Mouse (Mus musculus) monocyte, adult 5-6 weeks (primary cell): ENCODE data around the gene Dock2. TPM values are rescaled to one million over a fixed set of nuclear protein-coding genes. Genes with fewer than 3 reads are reported as not detected.

Source experiments
- ATAC-seq: fragments of 153-309, 156-312 bp; replicated peaks from 2 replicates; pipeline ENCODE4 v1.8.0; 2017; ENCODE audit warnings: mild to moderate bottlenecking; ENCODE audit not compliant: low TSS enrichment, insufficient number of reproducible peaks, severe bottlenecking, poor library complexity, low FRiP score
- total RNA-seq: library from RNA; stranded (forward); fragments of 200-1000, 200-491, 200-594 nt; gene quantifications from 3 replicates; pipeline ENCODE4 v1.2.3, GENCODE M21; 2017

Gene Dock2
- total RNA-seq, 1 experiment from 2014 or later, result 432 TPM

GRCm38 (mm10) chr11:34771221-34771986, 12.3 kb downstream of the Dock2 start:
- peak; percentile 80 for ATAC-seq

GRCm38 (mm10) chr11:34770666-34771065, 13.0 kb downstream of the Dock2 start:
- ATAC-seq, result no peak

GRCm38 (mm10) chr11:34769946-34770345, 13.7 kb downstream of the Dock2 start:
- ATAC-seq, result no peak

GRCm38 (mm10) chr11:34769396-34769795, 14.3 kb downstream of the Dock2 start:
- no peak for ATAC-seq

- no peak for ATAC-seq
These were observed 19.8 kb downstream of the Dock2 start for GRCm38 (mm10) chr11:34763739-34764361.

GRCm38 (mm10) chr11:34762570-34763127, 21.0 kb downstream of the Dock2 start:
- ATAC-seq, result no peak

GRCm38 (mm10) chr11:34762125-34762524, 21.6 kb downstream of the Dock2 start:
- ATAC-seq, result no peak

GRCm38 (mm10) chr11:34759582-34759981, 24.1 kb downstream of the Dock2 start:
- ATAC-seq, result no peak

- ATAC-seq, result no peak
These were observed 42.6 kb downstream of the Dock2 start for GRCm38 (mm10) chr11:34741081-34741480.

GRCm38 (mm10) chr11:34739816-34740215, 43.9 kb downstream of the Dock2 start:
- ATAC-seq, result 0 out of 2 replicates have a peak, but pooled peaks have one; percentile 50

- ATAC-seq, result no peak
These were observed 44.7 kb downstream of the Dock2 start for GRCm38 (mm10) chr11:34738945-34739344.

GRCm38 (mm10) chr11:34737193-34737592, 46.5 kb downstream of the Dock2 start:
- no peak for ATAC-seq

- no peak for ATAC-seq
These were observed 49.7 kb downstream of the Dock2 start for GRCm38 (mm10) chr11:34734033-34734432.

GRCm38 (mm10) chr11:34727467-34727866, 56.2 kb downstream of the Dock2 start:
- no peak for ATAC-seq

- no peak for ATAC-seq
These were observed 56.9 kb downstream of the Dock2 start for GRCm38 (mm10) chr11:34726699-34727347.

GRCm38 (mm10) chr11:34713360-34713759, 70.3 kb downstream of the Dock2 start:
- ATAC-seq, result no peak

GRCm38 (mm10) chr11:34708278-34708677, 75.4 kb downstream of the Dock2 start:
- no peak for ATAC-seq

- no peak for ATAC-seq
These were observed 76.3 kb downstream of the Dock2 start for GRCm38 (mm10) chr11:34707360-34707759.

GRCm38 (mm10) chr11:34705108-34705446, 78.6 kb downstream of the Dock2 start:
- ATAC-seq, result no peak
